Mouse (Mus musculus) kidney, postnatal 25 days (tissue): ENCODE measurements around the gene Pbx2.
A peak's percentile ranks its signal among the peaks of the same experiment; 100 is the strongest.

ENCODE experiments used
- DNase-seq, 2 experiments: peaks; one replicate each; pipeline ENCODE4 v3.0.0; 2021; ENCODE audit warnings: mixed read lengths in 2 of 2

Gene Pbx2

GRCm38 (mm10) chr17:34604061-34604508 is 13.0 kb downstream of the Pbx2 start, which contains the start of gene Agpat1:
Gene Agpat1 (plus strand): TSS chr17:34604262.
- peak; percentile 99 to 100 for DNase-seq

- peak; percentile 69 to 92 for DNase-seq
These were observed 13.6 kb downstream of the Pbx2 start for GRCm38 (mm10) chr17:34604511-34605237.

GRCm38 (mm10) chr17:34605609-34606008 is 14.5 kb downstream of the Pbx2 start:
- peak; percentile 98 to 99 for DNase-seq

GRCm38 (mm10) chr17:34606186-34607039 is 15.3 kb downstream of the Pbx2 start:
- DNase-seq: peak in 1 of 2 experiments; percentile 44

GRCm38 (mm10) chr17:34607997-34608396 is 16.9 kb downstream of the Pbx2 start:
- peak; percentile 58 to 68 for DNase-seq

GRCm38 (mm10) chr17:34611050-34611449 is 20.0 kb downstream of the Pbx2 start:
- no peak for DNase-seq

GRCm38 (mm10) chr17:34613054-34613645 is 22.1 kb downstream of the Pbx2 start:
- DNase-seq: no peak

GRCm38 (mm10) chr17:34613830-34614229 is 22.8 kb downstream of the Pbx2 start:
- DNase-seq: peak in 1 of 2 experiments; percentile 41

GRCm38 (mm10) chr17:34615871-34616270 is 24.8 kb downstream of the Pbx2 start, which contains the start of gene Egfl8:
Gene Egfl8 (minus strand): TSS chr17:34615971.
- DNase-seq: no peak

- peak; percentile 79 to 84 for DNase-seq
These were observed 27.9 kb downstream of the Pbx2 start for GRCm38 (mm10) chr17:34618999-34619398.

GRCm38 (mm10) chr17:34621006-34621405 is 29.9 kb downstream of the Pbx2 start:
- no peak for DNase-seq

GRCm38 (mm10) chr17:34623161-34623560 is 32.1 kb downstream of the Pbx2 start:
- DNase-seq: no peak

- no peak for DNase-seq
These were observed 33.9 kb downstream of the Pbx2 start for GRCm38 (mm10) chr17:34624981-34625380.

- peak in 1 of 2 experiments; percentile 49 for DNase-seq
These were observed 35.2 kb downstream of the Pbx2 start for GRCm38 (mm10) chr17:34626062-34626772.

GRCm38 (mm10) chr17:34626773-34627092 is 35.7 kb downstream of the Pbx2 start:
- DNase-seq: peak in 1 of 2 experiments; percentile 36

GRCm38 (mm10) chr17:34627093-34627942 is 36.3 kb downstream of the Pbx2 start:
- peak; percentile 91 to 96 for DNase-seq

GRCm38 (mm10) chr17:34627943-34628643 is 37.0 kb downstream of the Pbx2 start, which contains the start of gene Ppt2:
Gene Ppt2 (minus strand): TSS chr17:34628510.
- peak; percentile 65 to 81 for DNase-seq

- DNase-seq: no peak
These were observed 37.5 kb downstream of the Pbx2 start for GRCm38 (mm10) chr17:34628644-34628967.

GRCm38 (mm10) chr17:34629221-34629751 is 38.2 kb downstream of the Pbx2 start, which contains the start of gene Prrt1:
Gene Prrt1 (plus strand): TSS chr17:34629533.
- peak in 1 of 2 experiments; percentile 40 for DNase-seq

GRCm38 (mm10) chr17:34629796-34630603 is 38.9 kb downstream of the Pbx2 start:
- DNase-seq: peak in 1 of 2 experiments; percentile 27
